Mouse (Mus musculus): ENCODE measurements around the gene Lrig3. TPM values are rescaled to one million over a fixed set of nuclear protein-coding genes. Genes with fewer than 3 reads are reported as not detected.

Gene Lrig3
- polyA plus RNA-seq, 1 experiment, result 1.4 TPM

DNA sequence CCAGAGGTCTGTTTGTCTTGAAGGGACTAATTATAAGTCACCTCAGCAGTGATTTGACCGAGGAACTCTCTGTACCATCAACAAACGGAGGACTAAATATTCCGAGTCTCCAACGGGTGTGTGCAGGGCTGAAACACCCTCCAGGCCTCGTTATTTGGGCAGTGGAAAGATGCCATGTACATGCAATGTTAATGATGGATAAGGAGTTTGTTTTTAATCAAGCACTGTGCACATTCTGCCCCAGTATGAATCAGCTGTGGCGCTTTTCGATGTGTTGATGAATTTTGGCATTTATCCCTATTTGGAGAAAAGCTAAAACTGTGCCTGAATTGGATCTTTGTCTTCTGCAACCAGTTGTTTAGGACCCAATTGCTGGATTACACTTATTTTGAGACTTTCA is 23.9 kb downstream of the Lrig3 start:
- WGBS, result 85% methylated on average over 7 of the region's 7 CpGs
- Histone ChIP-seq H3K27me3 (ENCODE audit: control insufficient read depth, insufficient read depth, low read length) (no peaks in the 10 kb centered on the region), H3K27ac (ENCODE audit: insufficient read depth, low read length) (no peak overlapping the region), H3K36me3 (ENCODE audit: control insufficient read depth, insufficient read depth, low read length) (no peaks in the 10 kb centered on the region), H3K4me1 (ENCODE audit: control insufficient read depth, insufficient read depth, insufficient read length) (no peaks in the 10 kb centered on the region), H3K4me3 (ENCODE audit: extremely low read depth, insufficient read depth, insufficient read length) (no peak overlapping the region)
- no peak for TF ChIP-seq CTCF (IDR thresholded peaks at IDR 0.05; ENCODE audit: extremely low read depth, insufficient read depth, insufficient read length, insufficient replicate concordance)
- TF ChIP-seq POLR2A (IDR thresholded peaks at IDR 0.05; ENCODE audit: low read depth, low read length), result no peak
- no peak for DNase-seq (ENCODE audit: low read depth in 1 of 2, low spot score in 2 of 2)

DNA sequence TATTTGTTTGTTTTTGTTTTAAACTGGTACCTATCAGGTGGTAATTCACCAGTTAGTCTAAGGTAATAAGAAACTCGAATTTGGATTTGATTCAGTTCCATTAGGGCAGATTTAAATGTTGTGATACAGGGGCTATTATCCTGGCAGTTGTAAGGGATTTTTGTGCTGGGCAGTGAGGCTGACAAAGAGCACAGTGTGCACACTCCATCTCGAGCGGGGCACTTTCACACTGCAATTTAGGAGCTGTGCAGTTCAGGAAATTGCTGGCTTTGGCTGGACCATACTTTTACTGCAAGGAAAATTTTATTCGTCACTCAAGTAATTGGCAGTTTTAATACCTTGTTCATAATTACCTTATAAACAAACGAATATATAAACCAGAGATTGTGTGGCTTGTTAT is 24.4 kb downstream of the Lrig3 start:
- H3K4me1 ChIP-seq (ENCODE audit: control insufficient read depth, insufficient read depth, insufficient read length), result no peaks in the 10 kb centered on the region
- no peak overlapping the region for H3K27ac ChIP-seq (ENCODE audit: insufficient read depth, low read length)
- H3K27me3 ChIP-seq (ENCODE audit: control insufficient read depth, insufficient read depth, low read length), result no peaks in the 10 kb centered on the region
- 78% methylated on average over 5 of the region's 5 CpGs for WGBS
- H3K36me3 ChIP-seq (ENCODE audit: control insufficient read depth, insufficient read depth, low read length), result no peaks in the 10 kb centered on the region
- TF ChIP-seq CTCF (IDR thresholded peaks at IDR 0.05; ENCODE audit: extremely low read depth, insufficient read depth, insufficient read length, insufficient replicate concordance) (no peak), POLR2A (IDR thresholded peaks at IDR 0.05; ENCODE audit: low read depth, low read length) (no peak)
- no peak for DNase-seq (ENCODE audit: low read depth in 1 of 2, low spot score in 2 of 2)
- no peak overlapping the region for H3K4me3 ChIP-seq (ENCODE audit: extremely low read depth, insufficient read depth, insufficient read length)

DNA sequence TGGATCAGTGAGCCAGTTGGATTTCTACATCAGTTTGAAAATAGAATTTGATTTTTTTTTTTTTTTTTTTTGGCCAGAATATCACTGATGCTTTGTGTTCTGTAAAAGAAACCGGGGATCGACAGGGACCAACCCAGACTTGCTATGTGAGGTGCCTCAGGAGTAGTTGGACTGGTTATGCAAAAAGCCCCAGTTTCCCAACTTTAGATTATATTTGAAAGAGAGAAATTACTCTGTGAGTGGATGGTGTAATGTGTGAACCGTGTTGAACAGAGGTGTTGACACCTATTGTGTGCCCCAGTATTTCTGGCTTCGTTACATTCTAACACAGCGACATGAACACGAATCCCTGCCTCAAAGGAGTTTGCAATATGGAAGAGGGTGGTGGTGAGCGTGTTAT is 25.9 kb downstream of the Lrig3 start:
- Histone ChIP-seq H3K4me3 (ENCODE audit: extremely low read depth, insufficient read depth, insufficient read length) (no peak overlapping the region), H3K27ac (ENCODE audit: insufficient read depth, low read length) (no peak overlapping the region), H3K36me3 (ENCODE audit: control insufficient read depth, insufficient read depth, low read length) (no peaks in the 10 kb centered on the region), H3K27me3 (ENCODE audit: control insufficient read depth, insufficient read depth, low read length) (no peaks in the 10 kb centered on the region), H3K4me1 (ENCODE audit: control insufficient read depth, insufficient read depth, insufficient read length) (no peaks in the 10 kb centered on the region)
- 90% methylated on average over 7 of the region's 7 CpGs for WGBS
- DNase-seq (ENCODE audit: low read depth in 1 of 2, low spot score in 2 of 2), result no peak
- no peak for TF ChIP-seq CTCF (IDR thresholded peaks at IDR 0.05; ENCODE audit: extremely low read depth, insufficient read depth, insufficient read length, insufficient replicate concordance)
- no peak for TF ChIP-seq POLR2A (IDR thresholded peaks at IDR 0.05; ENCODE audit: low read depth, low read length)

GRCm38 (mm10) chr10:125994855-125995254 is 28.9 kb downstream of the Lrig3 start:
- no peak for DNase-seq (ENCODE audit: low read depth in 1 of 2, low spot score in 2 of 2)
- H3K36me3 ChIP-seq (ENCODE audit: control insufficient read depth, insufficient read depth, low read length), result no peaks in the 10 kb centered on the region
- H3K27ac ChIP-seq (ENCODE audit: insufficient read depth, low read length), result no peak overlapping the region
- H3K4me3 ChIP-seq (ENCODE audit: extremely low read depth, insufficient read depth, insufficient read length), result no peak overlapping the region
- no peaks in the 10 kb centered on the region for H3K4me1 ChIP-seq (ENCODE audit: control insufficient read depth, insufficient read depth, insufficient read length)
- TF ChIP-seq CTCF (IDR thresholded peaks at IDR 0.05; ENCODE audit: extremely low read depth, insufficient read depth, insufficient read length, insufficient replicate concordance) (no peak), POLR2A (IDR thresholded peaks at IDR 0.05; ENCODE audit: low read depth, low read length) (no peak)
- no peaks in the 10 kb centered on the region for H3K27me3 ChIP-seq (ENCODE audit: control insufficient read depth, insufficient read depth, low read length)
- WGBS, result 41% methylated on average over 1 of the region's 1 CpGs

DNA sequence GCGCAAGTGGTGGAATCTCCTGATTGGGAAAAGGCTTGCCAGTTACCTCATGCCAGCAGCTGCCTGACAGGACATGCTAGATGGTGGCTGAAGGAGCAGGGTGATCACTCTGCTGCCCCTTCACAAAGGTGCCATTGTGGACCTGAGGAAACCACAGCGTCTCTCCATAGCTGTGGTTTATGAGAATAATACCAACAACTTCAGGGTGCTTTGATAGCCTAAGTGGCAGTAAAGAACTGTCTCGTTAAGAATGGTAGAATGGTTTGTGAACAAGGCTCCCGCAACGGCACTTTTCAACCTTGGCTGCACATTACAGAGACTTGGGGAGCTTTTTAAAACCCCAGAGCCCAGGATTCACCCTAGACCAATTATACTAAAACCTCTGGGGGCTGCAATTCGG is 29.7 kb downstream of the Lrig3 start:
- TF ChIP-seq CTCF (IDR thresholded peaks at IDR 0.05; ENCODE audit: extremely low read depth, insufficient read depth, insufficient read length, insufficient replicate concordance) (no peak), POLR2A (IDR thresholded peaks at IDR 0.05; ENCODE audit: low read depth, low read length) (no peak)
- Histone ChIP-seq H3K4me3 (ENCODE audit: extremely low read depth, insufficient read depth, insufficient read length) (no peak overlapping the region), H3K27me3 (ENCODE audit: control insufficient read depth, insufficient read depth, low read length) (no peaks in the 10 kb centered on the region), H3K27ac (ENCODE audit: insufficient read depth, low read length) (no peak overlapping the region), H3K36me3 (ENCODE audit: control insufficient read depth, insufficient read depth, low read length) (no peaks in the 10 kb centered on the region), H3K4me1 (ENCODE audit: control insufficient read depth, insufficient read depth, insufficient read length) (no peaks in the 10 kb centered on the region)
- no peak for DNase-seq (ENCODE audit: low read depth in 1 of 2, low spot score in 2 of 2)
- WGBS, result 91% methylated on average over 6 of the region's 6 CpGs

DNA sequence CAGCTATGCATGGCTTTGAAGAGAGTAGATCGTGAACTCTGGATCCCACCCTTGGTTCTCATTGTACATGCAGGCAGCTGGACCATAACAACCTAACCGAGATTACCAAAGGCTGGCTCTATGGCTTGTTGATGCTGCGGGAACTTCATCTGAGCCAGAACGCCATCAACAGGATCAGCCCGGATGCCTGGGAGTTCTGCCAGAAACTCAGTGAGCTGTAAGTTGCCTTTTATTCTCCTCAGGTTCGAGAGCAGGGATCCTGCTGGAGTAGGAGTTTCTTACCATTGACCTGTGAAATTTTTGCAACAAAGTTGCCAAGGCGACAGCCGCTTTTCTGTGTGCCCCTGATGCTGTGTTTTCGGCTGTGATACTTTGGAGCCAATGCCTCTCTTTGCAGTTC is 31.0 kb downstream of the Lrig3 start:
- 89% methylated on average over 9 of the region's 9 CpGs for WGBS
- Histone ChIP-seq H3K4me3 (ENCODE audit: extremely low read depth, insufficient read depth, insufficient read length) (no peak overlapping the region), H3K27ac (ENCODE audit: insufficient read depth, low read length) (no peak overlapping the region), H3K4me1 (ENCODE audit: control insufficient read depth, insufficient read depth, insufficient read length) (no peaks in the 10 kb centered on the region), H3K27me3 (ENCODE audit: control insufficient read depth, insufficient read depth, low read length) (no peaks in the 10 kb centered on the region), H3K36me3 (ENCODE audit: control insufficient read depth, insufficient read depth, low read length) (no peaks in the 10 kb centered on the region)
- DNase-seq (ENCODE audit: low read depth in 1 of 2, low spot score in 2 of 2), result no peak
- TF ChIP-seq CTCF (IDR thresholded peaks at IDR 0.05; ENCODE audit: extremely low read depth, insufficient read depth, insufficient read length, insufficient replicate concordance) (no peak), POLR2A (IDR thresholded peaks at IDR 0.05; ENCODE audit: low read depth, low read length) (no peak)

GRCm38 (mm10) chr10:125999561-125999960 is 33.6 kb downstream of the Lrig3 start:
- Histone ChIP-seq H3K36me3 (ENCODE audit: control insufficient read depth, insufficient read depth, low read length) (no peaks in the 10 kb centered on the region), H3K27me3 (ENCODE audit: control insufficient read depth, insufficient read depth, low read length) (no peaks in the 10 kb centered on the region), H3K4me1 (ENCODE audit: control insufficient read depth, insufficient read depth, insufficient read length) (no peaks in the 10 kb centered on the region), H3K27ac (ENCODE audit: insufficient read depth, low read length) (no peak overlapping the region), H3K4me3 (ENCODE audit: extremely low read depth, insufficient read depth, insufficient read length) (no peak overlapping the region)
- DNase-seq (ENCODE audit: low read depth in 1 of 2, low spot score in 2 of 2), result no peak
- WGBS, result 80% methylated on average over 6 of the region's 6 CpGs
- no peak for TF ChIP-seq CTCF (IDR thresholded peaks at IDR 0.05; ENCODE audit: extremely low read depth, insufficient read depth, insufficient read length, insufficient replicate concordance)
- TF ChIP-seq POLR2A (IDR thresholded peaks at IDR 0.05; ENCODE audit: low read depth, low read length), result no peak

All from spleen, adult 2 months (tissue).